Mouse (Mus musculus): ENCODE data around the gene Arhgap25. TPM values are rescaled to one million over a fixed set of nuclear protein-coding genes. Genes with fewer than 3 reads are reported as not detected.

The Arhgap25 gene
- polyA plus RNA-seq, 1 experiment from 2014 or later = 3.7 TPM

DNA sequence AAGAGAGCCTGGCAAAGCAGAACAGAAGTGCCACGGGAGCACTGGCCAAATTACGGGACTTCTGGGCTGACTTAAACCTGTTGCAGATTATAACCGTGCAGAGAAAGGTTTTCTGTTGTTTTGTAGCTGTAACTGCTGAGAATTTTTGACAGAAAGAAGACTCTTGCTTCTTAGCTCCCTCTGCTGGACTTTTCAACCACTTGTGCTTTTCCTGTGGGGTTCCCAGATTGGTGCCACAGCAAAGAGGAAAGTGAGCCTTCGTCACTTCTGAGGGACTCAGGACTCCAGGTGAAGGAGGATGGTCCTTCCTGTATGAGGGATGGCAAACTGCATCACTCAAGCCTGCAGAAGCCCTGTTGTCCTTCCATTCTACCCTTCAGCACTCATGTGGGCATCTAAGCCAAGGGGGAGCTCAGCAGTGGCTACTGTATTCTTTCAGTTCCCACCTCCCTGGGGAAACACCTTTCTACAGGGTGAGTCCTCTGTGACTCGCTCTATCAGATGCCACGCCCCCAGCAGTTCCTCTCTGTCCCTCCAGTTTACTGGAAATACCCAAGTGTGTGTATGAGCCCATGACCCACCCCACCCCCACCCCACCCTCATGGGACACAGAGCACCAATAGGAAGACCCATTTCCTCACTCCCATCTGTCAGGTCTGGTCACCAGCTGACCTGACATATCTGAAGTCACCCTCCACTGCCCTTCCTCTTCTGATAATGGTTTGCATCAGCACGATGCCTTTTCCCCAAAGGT is 19.2 kb upstream of the Arhgap25 start:
- no peaks in the 10 kb centered on the region for H3K4me1 ChIP-seq (replicated peaks; ENCODE audit: control insufficient read depth, insufficient read depth)
- WGBS = 51% methylated on average over 7 of the region's 7 CpGs
- H3K4me3 ChIP-seq (ENCODE audit: low read depth, low read length) = no peak overlapping the region
- no peak overlapping the region for H3K27ac ChIP-seq (replicated peaks)
- no peak overlapping the region for H3K4me2 ChIP-seq (replicated peaks; ENCODE audit: low read depth)
- H3K36me3 ChIP-seq (ENCODE audit: control insufficient read depth, insufficient read depth, low read length) = no peaks in the 10 kb centered on the region
- TF ChIP-seq CTCF (IDR thresholded peaks at IDR 0.05; ENCODE audit: low read depth) (peak; percentile 68), EP300 (optimal IDR thresholded peaks at IDR 0.05) (no peak)
- no peaks in the 10 kb centered on the region for H3K9me3 ChIP-seq (ENCODE audit: control insufficient read depth, low read length)
- DNase-seq (ENCODE audit: low spot score) (no peak), ATAC-seq (ENCODE audit: low FRiP score, low TSS enrichment) (no peak)
- H3K9ac ChIP-seq (ENCODE audit: low read length) = no peak overlapping the region
- H3K27me3 ChIP-seq (ENCODE audit: control insufficient read depth, insufficient read depth, low read length) = no peaks in the 10 kb centered on the region

GRCm38 (mm10) chr6:87547836-87548235 is 14.8 kb upstream of the Arhgap25 start:
- ATAC-seq (ENCODE audit: low FRiP score, low TSS enrichment) (no peak), DNase-seq (ENCODE audit: low spot score) (no peak)
- no peak overlapping the region for H3K4me2 ChIP-seq (replicated peaks; ENCODE audit: low read depth)
- H3K27me3 ChIP-seq (ENCODE audit: control insufficient read depth, insufficient read depth, low read length) = no peaks in the 10 kb centered on the region
- no peaks in the 10 kb centered on the region for H3K4me1 ChIP-seq (replicated peaks; ENCODE audit: control insufficient read depth, insufficient read depth)
- TF ChIP-seq EP300 (optimal IDR thresholded peaks at IDR 0.05) (no peak), CTCF (IDR thresholded peaks at IDR 0.05; ENCODE audit: low read depth) (no peak)
- H3K4me3 ChIP-seq (ENCODE audit: low read depth, low read length) = no peak overlapping the region
- no peak overlapping the region for H3K27ac ChIP-seq (replicated peaks)
- no peak overlapping the region for H3K9ac ChIP-seq (ENCODE audit: low read length)
- WGBS = 87% methylated on average over 7 of the region's 7 CpGs
- 0 out of 2 replicates have a peak, but pooled peaks cover 3% of the 10 kb centered on the region for H3K9me3 ChIP-seq (ENCODE audit: control insufficient read depth, low read length)
- H3K36me3 ChIP-seq (ENCODE audit: control insufficient read depth, insufficient read depth, low read length) = no peaks in the 10 kb centered on the region

DNA sequence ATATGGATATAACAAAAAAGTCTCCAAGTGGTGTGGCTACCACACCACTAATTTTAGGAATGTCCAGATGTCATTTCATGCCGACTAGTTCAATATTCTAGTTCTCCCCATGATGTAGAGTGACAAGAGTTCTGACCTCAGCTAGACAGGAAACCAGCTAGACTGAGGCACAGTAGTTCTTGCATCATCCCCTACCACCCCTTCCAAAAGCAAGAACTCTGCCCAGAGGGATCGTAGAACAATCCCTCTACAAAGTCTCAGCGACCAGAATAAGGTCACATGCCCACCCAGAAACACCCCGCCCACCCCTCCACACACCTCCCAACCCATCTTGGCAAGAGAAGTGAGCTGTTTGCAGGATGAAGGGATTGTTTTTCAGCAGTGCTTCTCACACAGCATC is 14.4 kb upstream of the Arhgap25 start:
- no peak for ATAC-seq (ENCODE audit: low FRiP score, low TSS enrichment)
- Histone ChIP-seq H3K9ac (ENCODE audit: low read length) (no peak overlapping the region), H3K27ac (replicated peaks) (no peak overlapping the region), H3K4me2 (replicated peaks; ENCODE audit: low read depth) (no peak overlapping the region), H3K36me3 (ENCODE audit: control insufficient read depth, insufficient read depth, low read length) (no peaks in the 10 kb centered on the region), H3K4me1 (replicated peaks; ENCODE audit: control insufficient read depth, insufficient read depth) (no peaks in the 10 kb centered on the region), H3K9me3 (ENCODE audit: control insufficient read depth, low read length) (0 out of 2 replicates have a peak, but pooled peaks cover 3% of the 10 kb centered on the region), H3K4me3 (ENCODE audit: low read depth, low read length) (no peak overlapping the region), H3K27me3 (ENCODE audit: control insufficient read depth, insufficient read depth, low read length) (no peaks in the 10 kb centered on the region)
- no peak for DNase-seq (ENCODE audit: low spot score)
- WGBS = 72% methylated on average over 4 of the region's 4 CpGs
- TF ChIP-seq CTCF (IDR thresholded peaks at IDR 0.05; ENCODE audit: low read depth) (no peak), EP300 (optimal IDR thresholded peaks at IDR 0.05) (no peak)

DNA sequence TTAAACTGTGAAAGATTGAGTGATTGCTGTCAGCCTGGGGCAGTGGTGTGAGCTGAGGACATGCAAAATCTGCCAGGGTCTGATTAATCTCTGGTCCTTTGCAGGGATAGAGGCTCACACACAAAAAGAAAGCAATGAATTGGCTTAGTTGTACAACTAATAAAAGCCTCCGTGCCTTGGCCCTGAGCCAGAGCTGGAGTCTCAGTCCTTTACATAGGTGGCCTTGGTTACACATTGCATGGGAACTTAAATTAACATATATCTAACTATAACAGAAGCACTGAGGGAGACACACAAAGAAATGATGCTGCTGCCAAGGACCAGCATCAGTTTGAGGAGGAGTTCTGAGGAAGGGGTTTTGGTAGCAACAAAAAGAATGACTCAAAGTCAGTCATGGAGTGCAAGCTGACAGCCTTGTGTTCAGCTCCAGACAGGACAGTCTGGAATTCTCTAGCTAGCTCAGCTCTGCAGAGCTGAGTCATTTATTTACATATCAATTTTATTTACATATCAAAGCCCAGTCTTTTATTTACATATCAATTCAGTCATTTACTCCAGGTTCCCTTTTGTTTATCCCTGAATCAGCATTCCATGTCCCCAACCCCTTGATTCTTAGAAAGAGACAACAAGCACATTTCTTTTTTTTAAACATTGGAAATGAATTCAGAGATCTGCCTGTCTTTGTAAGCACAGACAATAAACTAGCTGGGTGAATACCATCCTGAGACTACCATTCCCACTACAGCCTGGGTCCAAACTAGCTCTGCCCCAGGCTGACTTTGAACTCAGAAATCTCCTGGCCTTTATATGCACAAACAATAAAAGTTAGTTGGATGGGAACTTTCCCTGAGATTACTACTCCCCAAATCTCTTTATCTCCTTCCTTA is 12.5 kb upstream of the Arhgap25 start:
- H3K27ac ChIP-seq (replicated peaks) = no peak overlapping the region
- no peak for TF ChIP-seq EP300 (optimal IDR thresholded peaks at IDR 0.05)
- TF ChIP-seq CTCF (IDR thresholded peaks at IDR 0.05; ENCODE audit: low read depth) = no peak
- H3K36me3 ChIP-seq (ENCODE audit: control insufficient read depth, insufficient read depth, low read length) = no peaks in the 10 kb centered on the region
- no peak overlapping the region for H3K4me3 ChIP-seq (ENCODE audit: low read depth, low read length)
- H3K27me3 ChIP-seq (ENCODE audit: control insufficient read depth, insufficient read depth, low read length) = no peaks in the 10 kb centered on the region
- WGBS = 32% methylated on average over 1 of the region's 1 CpGs
- no peak for ATAC-seq (ENCODE audit: low FRiP score, low TSS enrichment)
- H3K9me3 ChIP-seq (ENCODE audit: control insufficient read depth, low read length) = 0 out of 2 replicates have a peak, but pooled peaks cover 3% of the 10 kb centered on the region
- no peak overlapping the region for H3K4me2 ChIP-seq (replicated peaks; ENCODE audit: low read depth)
- no peak overlapping the region for H3K9ac ChIP-seq (ENCODE audit: low read length)
- no peaks in the 10 kb centered on the region for H3K4me1 ChIP-seq (replicated peaks; ENCODE audit: control insufficient read depth, insufficient read depth)
- DNase-seq (ENCODE audit: low spot score) = peak; percentile 22

DNA sequence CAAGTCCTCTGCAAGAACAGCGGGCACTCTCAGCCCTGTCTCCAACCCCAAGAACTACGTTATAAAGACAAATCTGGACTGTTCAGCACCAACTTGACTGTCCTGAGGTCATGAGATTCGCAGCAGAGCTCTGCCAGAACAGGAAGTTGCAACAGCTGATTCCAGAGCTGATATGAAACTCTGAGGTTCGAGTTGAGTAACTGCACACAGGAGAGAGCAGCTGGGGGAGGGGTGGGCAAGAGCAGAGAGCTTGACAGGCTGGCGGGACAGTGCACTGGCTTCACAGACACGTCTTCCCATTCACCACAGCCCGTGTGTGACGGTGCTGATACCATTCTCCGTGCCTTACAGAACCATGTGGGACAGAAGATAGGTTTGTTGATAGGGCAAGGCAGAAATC is 9.0 kb upstream of the Arhgap25 start:
- no peak overlapping the region for H3K4me3 ChIP-seq (ENCODE audit: low read depth, low read length)
- no peak for DNase-seq (ENCODE audit: low spot score)
- H3K36me3 ChIP-seq (ENCODE audit: control insufficient read depth, insufficient read depth, low read length) = no peaks in the 10 kb centered on the region
- no peak for ATAC-seq (ENCODE audit: low FRiP score, low TSS enrichment)
- H3K9me3 ChIP-seq (ENCODE audit: control insufficient read depth, low read length) = 0 out of 2 replicates have a peak, but pooled peaks cover 3% of the 10 kb centered on the region
- H3K27ac ChIP-seq (replicated peaks) = no peak overlapping the region
- H3K9ac ChIP-seq (ENCODE audit: low read length) = no peak overlapping the region
- TF ChIP-seq CTCF (IDR thresholded peaks at IDR 0.05; ENCODE audit: low read depth) = no peak
- TF ChIP-seq EP300 (optimal IDR thresholded peaks at IDR 0.05) = no peak
- H3K4me2 ChIP-seq (replicated peaks; ENCODE audit: low read depth) = no peak overlapping the region
- WGBS = 63% methylated on average over 9 of the region's 9 CpGs
- H3K4me1 ChIP-seq (replicated peaks; ENCODE audit: control insufficient read depth, insufficient read depth) = no peaks in the 10 kb centered on the region
- no peaks in the 10 kb centered on the region for H3K27me3 ChIP-seq (ENCODE audit: control insufficient read depth, insufficient read depth, low read length)

All from stomach, postnatal 0 days (tissue).